Mouse (Mus musculus) cerebellum, adult (tissue): ENCODE measurements around the gene Ablim1.

Experiments used
- ATAC-seq: cut with Nextera tagmentation; 2 replicates; pipeline ENCODE4 v1.9.2; 2017; ENCODE audit warnings: mild to moderate bottlenecking, moderate library complexity, mixed read lengths; ENCODE audit not compliant: insufficient number of reproducible peaks, low FRiP score, low TSS enrichment

Ablim1 gene

GRCm38 (mm10) chr19:57167721-57168120, 147.0 kb downstream of the Ablim1 start:
- ATAC-seq = no peak

DNA sequence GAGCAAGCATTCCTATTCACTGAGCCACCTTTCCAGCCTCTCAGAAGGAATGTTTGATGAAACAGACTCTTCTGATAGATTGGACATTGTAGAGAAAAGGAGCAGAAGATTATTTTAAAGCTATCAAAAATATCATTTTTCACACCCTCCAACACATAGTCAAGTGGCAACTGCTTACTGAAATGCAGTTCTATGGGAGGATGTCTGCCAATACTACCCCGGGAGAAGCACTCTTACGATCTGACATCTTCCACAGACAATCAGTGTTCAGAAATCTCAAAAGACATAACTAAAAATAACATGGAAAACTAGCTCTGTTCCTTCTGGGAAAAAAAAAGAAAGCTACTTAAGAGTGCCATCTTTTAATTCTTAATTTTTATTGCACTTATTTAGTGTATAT, 149.8 kb downstream of the Ablim1 start:
- ATAC-seq = no peak

DNA sequence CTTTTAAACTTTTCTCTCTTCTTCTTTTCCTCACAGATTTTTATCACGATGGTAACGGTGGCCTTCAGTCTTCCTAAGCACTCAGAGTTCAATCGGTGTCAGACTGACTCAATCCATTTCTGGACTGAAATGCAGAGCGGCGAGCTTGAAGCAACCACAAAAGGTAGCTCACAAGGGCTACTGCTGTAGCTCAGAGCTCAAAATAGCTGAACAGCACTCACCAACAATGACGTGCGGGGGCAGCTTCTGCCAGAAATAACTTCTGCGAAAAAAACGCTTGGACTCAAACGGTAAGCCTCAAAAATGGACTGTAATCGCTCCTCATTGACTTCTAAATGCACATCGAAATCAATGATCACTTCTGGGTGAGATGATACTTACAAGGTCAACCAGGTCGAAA, 151.4 kb downstream of the Ablim1 start:
- no peak for ATAC-seq

DNA sequence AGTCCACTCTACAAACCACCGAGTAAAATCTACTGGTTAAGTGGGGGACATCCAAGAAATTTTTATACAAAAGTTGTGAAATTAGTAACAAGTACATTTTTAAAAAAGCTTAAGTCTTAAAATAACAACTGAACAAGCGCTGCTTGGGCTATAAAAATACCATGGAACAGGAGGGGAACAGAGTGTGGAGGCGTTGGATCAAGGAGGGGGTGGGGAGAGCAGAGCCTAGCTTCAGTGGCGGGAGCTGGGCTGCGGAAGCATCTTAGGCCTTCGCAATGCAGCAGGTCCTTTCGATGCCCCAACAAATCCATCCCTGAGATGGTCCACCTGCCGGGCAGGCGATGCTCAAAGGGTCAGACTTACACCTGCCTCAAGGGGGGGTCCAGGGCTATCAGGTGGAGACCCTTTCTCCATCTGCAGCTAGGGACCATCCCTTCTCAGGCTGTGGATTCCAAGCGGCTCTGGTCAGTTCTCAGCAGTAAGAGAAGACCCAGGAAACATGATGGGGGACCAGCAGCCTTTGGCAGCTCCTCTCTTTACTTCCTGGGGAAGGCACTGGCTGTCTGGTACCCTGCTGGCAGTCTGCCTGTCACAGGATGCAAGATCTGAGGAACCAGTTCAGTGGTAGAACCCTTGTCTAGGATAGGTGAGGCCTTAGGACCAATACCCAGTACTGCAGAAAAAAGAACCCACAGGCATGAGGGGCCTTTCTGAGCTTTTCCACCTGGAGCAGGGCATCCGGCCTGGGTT, 152.6 kb downstream of the Ablim1 start:
- 0 out of 2 replicates have a peak, but pooled peaks have one; percentile 23 for ATAC-seq

DNA sequence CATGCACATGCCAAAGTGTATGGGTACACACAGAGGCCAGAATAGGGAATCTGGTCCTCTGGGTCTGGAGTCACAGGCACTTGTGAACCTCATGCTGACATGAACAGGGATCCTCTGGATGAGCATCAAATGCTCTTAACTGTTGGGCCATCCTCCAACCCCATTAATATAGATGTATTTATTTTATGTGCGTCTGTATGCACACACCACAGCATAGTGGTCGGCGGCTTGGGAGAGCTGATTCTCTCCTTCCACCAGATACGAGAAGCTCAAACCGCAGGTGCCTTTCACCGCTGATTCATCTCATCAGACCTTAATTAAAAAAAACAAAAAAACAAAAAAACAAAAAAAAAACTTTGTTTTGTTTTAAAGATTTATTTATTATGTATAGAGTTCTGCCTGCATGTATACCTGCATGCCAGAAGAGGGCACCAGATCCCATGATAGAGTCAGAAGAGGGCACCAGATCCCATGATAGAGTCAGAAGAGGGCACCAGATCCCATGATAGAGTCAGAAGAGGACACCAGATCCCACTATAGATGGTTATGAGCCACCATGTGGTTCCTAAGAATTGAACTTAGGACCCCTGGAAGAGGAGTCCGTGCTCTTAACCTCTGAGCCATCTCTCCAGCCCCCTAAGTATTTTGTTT, 153.6 kb downstream of the Ablim1 start:
- peak; percentile 75; the same call in 1 of the 2 replicates for ATAC-seq

- no peak for ATAC-seq
These were observed 156.9 kb downstream of the Ablim1 start for GRCm38 (mm10) chr19:57157731-57158343.

DNA sequence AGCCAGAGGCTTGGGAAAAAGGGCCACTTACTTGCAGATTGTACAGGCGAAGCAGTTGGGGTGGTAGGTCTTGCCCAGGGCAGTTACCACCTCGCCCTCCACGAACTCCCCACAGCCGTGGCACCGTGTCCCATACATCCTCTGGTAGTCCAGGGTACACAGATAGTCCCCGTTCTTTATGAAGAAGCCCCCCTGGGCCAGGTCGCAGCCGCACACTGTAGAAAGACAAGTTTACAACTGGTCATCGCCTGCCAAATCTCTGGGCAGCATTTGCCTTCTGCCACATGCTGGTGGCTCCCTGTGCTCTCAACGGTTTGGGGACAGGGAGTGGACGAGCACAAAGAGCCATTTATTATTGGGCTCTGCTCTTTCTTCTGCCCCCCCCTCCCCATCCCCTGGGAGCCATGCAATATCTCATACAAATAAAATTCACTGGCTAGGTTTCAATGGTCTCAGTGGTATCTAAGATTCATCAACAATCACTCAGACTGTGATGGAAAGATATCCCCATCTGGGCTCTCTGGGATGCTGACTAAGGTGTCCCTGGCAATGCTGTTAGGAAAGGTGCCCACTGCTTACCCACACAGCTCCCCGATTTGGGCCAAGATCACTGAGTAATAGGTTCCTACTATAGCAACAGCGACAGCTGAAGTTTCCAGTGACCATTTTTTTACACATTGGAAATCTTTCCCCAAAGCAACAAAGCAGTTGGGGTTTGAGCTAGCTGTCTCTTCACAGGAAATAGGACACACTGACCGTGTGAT, 159.4 kb downstream of the Ablim1 start:
- ATAC-seq = no peak

GRCm38 (mm10) chr19:57152357-57152756, 162.4 kb downstream of the Ablim1 start:
- peak; percentile 75; the same call in 1 of the 2 replicates for ATAC-seq

GRCm38 (mm10) chr19:57151504-57151903, 163.2 kb downstream of the Ablim1 start:
- ATAC-seq = no peak

- ATAC-seq = no peak
These were observed 164.4 kb downstream of the Ablim1 start for GRCm38 (mm10) chr19:57150275-57150674.

- no peak for ATAC-seq
These were observed 167.0 kb downstream of the Ablim1 start for GRCm38 (mm10) chr19:57147746-57148145.

DNA sequence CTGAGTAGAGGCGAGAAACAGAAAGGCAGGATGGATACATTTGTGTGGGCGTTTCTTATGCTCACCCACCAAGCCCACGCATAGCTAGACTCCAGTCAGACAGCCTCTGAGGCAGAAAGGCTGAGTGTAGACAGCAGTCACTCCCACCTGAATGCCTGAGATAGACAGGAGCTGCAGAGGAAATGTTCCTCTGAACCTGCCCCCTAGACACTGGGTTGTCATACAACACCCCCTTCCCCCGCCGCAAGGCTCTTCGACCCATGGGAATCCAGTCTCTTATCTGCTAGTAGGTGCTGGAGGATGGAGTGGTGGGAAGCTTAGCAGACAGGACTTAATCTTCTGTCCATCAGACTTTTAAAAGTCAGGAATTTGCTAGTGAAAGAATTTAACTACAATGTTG, 167.8 kb downstream of the Ablim1 start:
- no peak for ATAC-seq

GRCm38 (mm10) chr19:57143646-57144045, 171.1 kb downstream of the Ablim1 start:
- ATAC-seq = no peak

- ATAC-seq = no peak
These were observed 172.8 kb downstream of the Ablim1 start for GRCm38 (mm10) chr19:57141756-57142461.

GRCm38 (mm10) chr19:57140874-57141273, 173.8 kb downstream of the Ablim1 start:
- no peak for ATAC-seq

DNA sequence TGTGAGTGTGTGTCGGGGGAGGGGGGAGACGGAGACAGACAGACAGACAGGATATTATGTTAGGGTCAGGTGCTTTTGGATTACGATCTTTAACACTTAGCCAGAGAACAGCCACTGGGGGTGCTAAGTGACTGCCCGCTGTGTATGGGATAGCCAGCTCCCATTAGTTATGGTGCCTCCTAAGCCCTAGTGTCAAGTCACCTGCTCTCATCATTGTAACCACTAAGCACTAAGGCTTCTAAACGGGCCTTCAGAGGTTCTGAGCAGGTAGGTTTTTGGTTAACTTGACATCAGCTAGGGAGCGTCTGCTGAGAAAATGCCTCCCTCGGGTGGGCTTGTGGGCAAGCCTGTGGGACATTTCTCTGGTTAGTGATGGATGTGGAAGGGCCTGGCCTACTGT, 174.6 kb downstream of the Ablim1 start:
- no peak for ATAC-seq

DNA sequence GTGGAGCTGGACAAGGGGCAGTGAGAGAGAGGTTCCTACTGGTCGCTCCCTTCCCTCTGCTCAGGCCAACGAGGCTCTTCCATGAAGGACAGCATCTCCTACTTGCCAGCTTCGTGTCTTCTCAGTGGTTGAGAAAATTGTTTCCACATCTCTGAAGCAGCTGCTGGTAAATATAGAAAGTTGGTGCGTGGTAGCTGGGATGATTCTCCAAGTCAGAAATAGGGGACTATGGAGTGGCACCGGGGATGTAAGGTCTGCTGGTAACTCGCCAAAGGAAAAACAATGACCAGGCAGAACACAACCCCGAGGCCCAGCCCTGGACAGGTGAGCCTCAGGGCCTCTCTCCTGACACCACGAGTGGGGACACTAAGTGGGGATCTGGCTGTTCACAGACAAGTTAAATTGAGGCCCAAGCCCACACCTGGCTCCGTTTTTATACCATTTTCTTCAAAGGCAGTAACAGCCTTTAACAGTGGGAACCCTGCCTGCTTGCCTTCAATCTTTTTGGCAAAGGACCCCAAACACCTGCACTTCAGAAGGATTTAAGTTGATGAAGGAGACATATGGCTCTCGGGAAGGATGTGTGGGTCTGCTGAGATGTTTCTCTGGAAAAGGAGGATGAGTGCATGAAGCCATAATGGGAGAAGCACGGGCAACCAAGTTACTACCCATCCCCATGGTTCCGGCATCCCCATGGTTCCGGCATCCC, 175.7 kb downstream of the Ablim1 start:
- no peak for ATAC-seq

DNA sequence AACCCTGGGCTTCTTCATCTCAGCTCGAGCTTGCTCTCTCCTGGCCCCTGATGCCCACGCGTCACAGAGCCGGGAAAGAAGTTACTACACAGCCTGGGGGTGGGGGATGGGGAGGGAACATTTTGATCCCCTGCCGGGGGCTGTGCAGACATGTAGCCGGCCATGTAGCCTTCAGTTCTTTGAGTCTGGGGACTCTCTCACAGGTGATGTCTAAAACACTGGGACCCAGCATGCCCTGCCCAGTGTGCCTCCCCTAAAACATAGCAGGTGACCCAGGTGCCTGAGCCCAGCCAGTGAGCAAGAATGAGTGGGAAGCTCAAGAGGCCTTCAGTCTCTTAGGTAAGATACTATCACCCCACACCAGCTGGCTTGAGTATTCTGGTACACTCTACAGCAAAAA, 176.2 kb downstream of the Ablim1 start:
- no peak for ATAC-seq

DNA sequence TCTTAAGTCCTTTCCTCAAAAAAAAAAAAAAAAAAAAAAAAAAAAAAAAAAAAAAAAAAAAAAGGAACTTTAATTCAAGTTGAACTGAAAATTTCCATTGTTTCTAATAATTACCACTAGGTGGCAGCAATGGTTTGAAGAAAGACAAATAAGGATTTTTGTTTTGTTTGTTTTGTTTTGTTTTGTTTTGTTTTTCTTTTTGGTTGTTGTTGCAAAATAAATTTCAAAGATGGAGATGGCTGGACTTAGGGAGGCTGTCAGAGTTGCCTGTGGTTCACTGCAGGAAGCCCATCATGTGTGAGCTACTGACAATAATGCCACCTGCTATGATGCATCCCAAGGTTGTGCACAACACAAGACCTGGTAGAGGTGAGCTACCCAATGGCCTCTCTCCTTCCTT, 176.7 kb downstream of the Ablim1 start:
- ATAC-seq = no peak

DNA sequence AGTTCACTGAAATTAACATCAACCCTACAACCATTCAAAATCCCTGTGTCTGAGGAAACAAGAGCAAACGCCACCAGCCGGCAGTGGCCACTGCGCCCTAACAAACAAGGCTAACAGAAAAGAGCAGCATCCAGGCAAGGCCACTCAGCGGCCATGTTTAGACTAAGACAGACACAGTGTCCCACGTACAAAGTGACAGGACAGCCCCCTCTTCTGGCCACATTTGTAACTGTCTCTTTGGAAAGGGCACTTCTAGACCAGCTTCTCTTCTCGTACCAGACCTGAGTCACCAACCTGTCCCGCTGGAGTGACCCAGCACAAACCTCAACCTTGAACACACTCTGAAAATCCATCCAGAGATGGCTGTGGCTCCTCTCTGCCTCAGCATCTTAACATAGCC, 178.5 kb downstream of the Ablim1 start:
- no peak for ATAC-seq
